Mouse (Mus musculus) inflammation-experienced regulatory T-cells, adult 16 weeks (primary cell): ENCODE measurements around the gene Retnla. TPM values are rescaled to one million over a fixed set of nuclear protein-coding genes. Genes with fewer than 3 reads are reported as not detected.

Experiments
- polyA plus RNA-seq: library from polyadenylated mRNA; unstranded; fragments of 100-300 nt; shearing (Covaris generic); gene quantifications from one replicate; pipeline ENCODE4 v1.2.1, GENCODE M21; 2017

Retnla gene
- polyA plus RNA-seq = not detected

GRCm38 (mm10) chr16:48842266-48842665, at the start of gene Retnla:
Gene Retnla (plus strand): TSS chr16:48842551.

DNA sequence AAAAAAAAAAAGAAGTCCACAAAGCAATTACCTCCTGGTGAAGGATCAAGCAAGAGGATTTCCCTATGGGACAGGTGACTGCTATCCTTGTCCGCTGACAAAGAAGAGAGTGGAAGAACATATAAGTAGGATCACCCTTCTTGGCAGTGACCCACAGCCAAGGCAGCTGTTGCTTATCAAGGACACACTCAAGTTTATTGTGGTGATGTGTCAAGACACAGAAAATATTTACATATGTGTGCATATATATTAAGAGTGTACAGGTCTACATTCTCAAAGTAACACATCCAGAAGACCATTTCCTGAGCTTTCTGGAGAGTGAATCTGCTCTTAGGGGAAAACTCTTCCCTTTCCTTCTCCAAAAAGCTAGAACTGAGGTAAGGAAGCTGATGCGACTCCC, 25.7 kb upstream of the Retnla start, which contains the start of gene Retnlb:
Retnlb (plus strand) TSS at position 162 of the 400 bp plus-strand sequence.

DNA sequence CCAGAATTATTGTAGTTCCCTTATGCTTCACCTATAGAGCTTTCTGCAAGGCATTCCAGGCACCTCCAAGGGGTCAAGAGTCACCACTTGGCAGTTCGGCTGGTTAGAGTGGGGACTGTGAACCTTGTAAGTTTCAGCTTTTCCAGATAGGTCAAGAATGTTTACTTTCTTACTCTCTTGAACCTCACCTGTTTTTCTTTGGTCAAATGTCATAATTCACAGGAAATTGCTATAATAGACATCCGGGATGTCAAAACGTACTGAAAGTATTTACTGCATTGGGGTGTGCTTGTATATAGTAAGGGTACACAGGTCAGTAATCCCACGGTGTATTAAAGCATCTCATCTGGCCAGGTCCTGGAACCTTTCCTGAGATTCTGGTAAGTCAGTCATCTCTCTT, 30.0 kb downstream of the Retnla start, which contains the start of gene Retnlg:
Retnlg (plus strand) TSS at position 301 of the 400 bp plus-strand sequence.

Other genes with a start within 250 kb of the Retnla start
- gene Trat1, start 70.5 kb upstream of the Retnla start, polyA plus RNA-seq = 122 TPM
- not detected for gene Retnlb, start 25.7 kb upstream of the Retnla start, polyA plus RNA-seq
- gene Retnlg, start 30.1 kb downstream of the Retnla start, polyA plus RNA-seq = not detected
- gene Dzip3, start 151.6 kb downstream of the Retnla start, polyA plus RNA-seq = 6.6 TPM
- 3.3 TPM for gene Cip2a, start 151.6 kb downstream of the Retnla start, polyA plus RNA-seq
- not detected for gene Myh15, start 214.9 kb downstream of the Retnla start, polyA plus RNA-seq